In the genomic region with DNA sequence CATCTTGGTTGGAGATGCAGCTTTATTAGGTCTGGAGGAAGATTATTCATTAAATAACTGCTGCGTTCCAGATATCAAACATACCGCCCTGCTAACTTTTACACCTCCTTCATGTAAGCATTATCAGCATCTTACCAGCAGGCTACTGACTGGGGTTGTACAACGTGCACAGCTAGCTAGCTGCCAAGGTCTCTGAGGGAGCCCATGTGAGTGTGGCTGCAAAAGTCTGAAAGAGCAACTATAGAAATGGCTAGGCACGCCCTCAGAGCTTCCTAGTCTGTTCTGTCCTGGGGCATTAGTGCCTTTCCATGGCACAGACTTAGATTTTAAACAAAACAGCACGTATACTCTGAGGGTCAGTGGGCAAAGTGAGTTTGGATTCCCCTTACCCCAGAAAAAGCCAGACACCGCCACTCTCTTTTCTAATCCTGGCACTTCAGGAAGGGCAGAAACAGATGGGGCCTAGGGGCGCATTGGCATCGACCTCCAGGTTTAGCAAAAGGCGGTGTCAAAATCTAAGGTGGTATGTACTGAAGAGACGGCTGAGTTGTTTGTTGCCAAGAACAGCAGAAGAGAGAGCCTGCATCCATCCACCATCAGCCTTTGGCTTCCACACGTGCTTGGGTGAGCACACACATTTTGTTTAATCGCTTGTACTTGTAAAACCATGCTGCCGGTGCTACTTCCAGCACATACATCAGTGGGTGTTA, we compare ENCODE assay signal across 20 mouse cellular contexts.
DNase-seq lines count a peak whose midpoint lies in the region; ATAC-seq lines count a peak whose summit lies in the region.
"Had no signal": no experiment of that assay in that cellular context is flagged by ENCODE, and none has a peak within 500 bp of the region (broad histone marks: within the 10 kb centered on the region; RNA-seq: fewer than 3 reads in every experiment).

No protein-coding gene starts in this region.

- ATAC-seq in forebrain, embryonic 14.5 days, result no peak
- ATAC-seq: intestine, embryonic 15.5 days; Patski had no signal

- no peaks in the 10 kb centered on the region for H3K36me3 ChIP-seq in forebrain, embryonic 14.5 days (ENCODE audit: control insufficient read depth, insufficient read depth, low read length)
- H3K36me3 ChIP-seq: embryonic facial prominence, embryonic 13.5 days; hindbrain, embryonic 15.5 days; intestine, embryonic 15.5 days; midbrain, embryonic 12.5 days had no signal

- no peak overlapping the region for H3K9ac ChIP-seq in forebrain, embryonic 14.5 days (ENCODE audit: low read length)
- H3K9ac ChIP-seq: embryonic facial prominence, embryonic 13.5 days; hindbrain, embryonic 15.5 days; intestine, embryonic 15.5 days; midbrain, embryonic 12.5 days had no signal

- peak overlapping the region; percentile 76 for H3K27ac ChIP-seq in forebrain, embryonic 14.5 days (ENCODE audit: low read depth, low read length)
- H3K27ac ChIP-seq: embryonic facial prominence, embryonic 13.5 days; intestine, embryonic 15.5 days; macrophage had no signal

- no peak overlapping the region for H3K4me3 ChIP-seq in forebrain, embryonic 14.5 days (ENCODE audit: low read depth, low read length)
- H3K4me3 ChIP-seq: embryonic facial prominence, embryonic 13.5 days; hindbrain, embryonic 15.5 days; intestine, embryonic 15.5 days; midbrain, embryonic 12.5 days had no signal

- peaks cover 19% of the 10 kb centered on the region for H3K4me1 ChIP-seq in forebrain, embryonic 14.5 days (ENCODE audit: control insufficient read depth, insufficient read depth, low read length)

- H3K4me2 ChIP-seq in forebrain, embryonic 14.5 days (ENCODE audit: low read length), result no peak overlapping the region
- H3K4me2 ChIP-seq: embryonic facial prominence, embryonic 13.5 days; hindbrain, embryonic 15.5 days; intestine, embryonic 15.5 days; midbrain, embryonic 12.5 days had no signal

- H3K9me3 ChIP-seq in forebrain, embryonic 14.5 days (replicated peaks; ENCODE audit: control insufficient read depth, low read length), result no peaks in the 10 kb centered on the region
- H3K9me3 ChIP-seq: embryonic facial prominence, embryonic 13.5 days; hindbrain, embryonic 15.5 days; intestine, embryonic 15.5 days; midbrain, embryonic 12.5 days had no signal

- intact Hi-C loops in left cerebral cortex, postnatal 4 days (cut with DNase I), result no loop called here

- H3K27me3 ChIP-seq in forebrain, embryonic 14.5 days (replicated peaks; ENCODE audit: control insufficient read depth, insufficient read depth, low read length), result peaks cover 15% of the 10 kb centered on the region; the same call in 1 of the 2 replicates
- H3K27me3 ChIP-seq: embryonic facial prominence, embryonic 13.5 days; intestine, embryonic 15.5 days; Patski had no signal

- peak; percentile 77 to 88 for DNase-seq in cerebellum, postnatal 10 days
- DNase-seq in cerebellum, adult 8-10 months, result no peak
- DNase-seq in left cerebral cortex, postnatal 4 days, result peak; percentile 75
- DNase-seq in left cerebral cortex, adult 9 months (ENCODE audit: low spot score in 2 of 2), result no peak
- peak; percentile 56 for DNase-seq in forebrain, embryonic 14.5 days (ENCODE audit: low spot score)
- DNase-seq in embryo, embryonic 10.5 days (ENCODE audit: low spot score), result no peak
- DNase-seq in layer of hippocampus, adult 9-10 months (ENCODE audit: low spot score), result no peak
- no peak for DNase-seq in ovary, adult 18-20 months (ENCODE audit: low spot score)
- DNase-seq: adrenal gland, postnatal 10 days; cerebellum, adult 9-11 months; gastrocnemius, postnatal 14 days; heart, adult 18-20 months; kidney, adult 8-10 months; kidney, postnatal 10 days had no signal

- WGBS in forebrain, embryonic 14.5 days, result 49% methylated on average over 13 of the region's 13 CpGs

Comparison
In these comparisons a context has a peak if more than half of its experiments do, and no peak if none do; other contexts are left out.
1. DNase-seq: peak in cerebellum, postnatal 10 days (2 of 2), left cerebral cortex, postnatal 4 days (single experiment) and forebrain, embryonic 14.5 days (single experiment); none in cerebellum, adult 8-10 months (single experiment), left cerebral cortex, adult 9 months (0 of 2), embryo, embryonic 10.5 days (single experiment), layer of hippocampus, adult 9-10 months (single experiment) and ovary, adult 18-20 months (single experiment).